Mouse (Mus musculus): ENCODE measurements at regions not wholly inside any gene's neighbourhood (a gene's known extent, or its start where the extent isn't known, plus 50 kb on each side); places are given as distances from the start of the nearest gene placed in this dataset.

GRCm38 (mm10) chr1:42755958-42756357, 60.4 kb downstream of the Pou3f3 start:
- Histone ChIP-seq H3K9ac (no peak overlapping the region), H3K27ac (ENCODE audit: low read depth, low read length) (no peak overlapping the region), H3K27me3 (ENCODE audit: insufficient read depth, low read length) (no peaks in the 10 kb centered on the region), H3K4me2 (ENCODE audit: low read depth) (no peak overlapping the region), H3K4me1 (ENCODE audit: insufficient read depth) (no peaks in the 10 kb centered on the region), H3K9me3 (ENCODE audit: low read length) (no peaks in the 10 kb centered on the region), H3K36me3 (ENCODE audit: insufficient read depth) (no peaks in the 10 kb centered on the region), H3K4me3 (ENCODE audit: low read depth, low read length) (no peak overlapping the region)
- WGBS = 81% methylated on average over 5 of the region's 5 CpGs
- no peak for TF ChIP-seq CTCF (IDR thresholded peaks at IDR 0.05; ENCODE audit: low read depth)
- no peak for ATAC-seq
- DNase-seq = no peak

GRCm38 (mm10) chr1:42756497-42756896, 60.9 kb downstream of the Pou3f3 start:
- DNase-seq (no peak), ATAC-seq (no peak)
- H3K9ac ChIP-seq = no peak overlapping the region
- H3K4me1 ChIP-seq (ENCODE audit: insufficient read depth) = no peaks in the 10 kb centered on the region
- no peak overlapping the region for H3K27ac ChIP-seq (ENCODE audit: low read depth, low read length)
- H3K36me3 ChIP-seq (ENCODE audit: insufficient read depth) = no peaks in the 10 kb centered on the region
- H3K4me2 ChIP-seq (ENCODE audit: low read depth) = no peak overlapping the region
- H3K4me3 ChIP-seq (ENCODE audit: low read depth, low read length) = no peak overlapping the region
- H3K9me3 ChIP-seq (ENCODE audit: low read length) = no peaks in the 10 kb centered on the region
- TF ChIP-seq CTCF (IDR thresholded peaks at IDR 0.05; ENCODE audit: low read depth) = no peak
- H3K27me3 ChIP-seq (ENCODE audit: insufficient read depth, low read length) = no peaks in the 10 kb centered on the region

DNA sequence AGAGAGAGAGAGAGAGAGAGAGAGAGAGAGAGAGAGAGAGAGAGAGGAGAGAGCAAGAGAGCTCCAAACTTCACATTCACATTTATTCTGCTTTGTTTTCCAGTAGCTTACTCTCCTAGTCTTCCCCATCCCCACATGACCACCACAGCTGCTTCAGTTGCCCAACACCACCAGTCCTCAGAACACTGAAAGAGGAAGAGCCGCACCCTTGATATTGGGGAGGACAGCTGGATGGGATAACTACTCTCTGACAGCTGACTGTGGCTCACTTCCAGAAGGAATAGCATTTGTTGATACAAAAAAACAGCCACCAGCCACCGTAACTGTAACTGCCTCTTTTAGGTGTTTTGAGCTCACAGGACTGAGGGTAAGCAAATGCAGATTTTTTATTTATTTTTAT, 67.9 kb downstream of the Pou3f3 start:
- DNase-seq (no peak), ATAC-seq (peak; percentile 56)
- Histone ChIP-seq H3K27ac (ENCODE audit: low read depth, low read length) (no peak overlapping the region), H3K9me3 (ENCODE audit: low read length) (no peaks in the 10 kb centered on the region), H3K4me1 (ENCODE audit: insufficient read depth) (no peaks in the 10 kb centered on the region), H3K27me3 (ENCODE audit: insufficient read depth, low read length) (no peaks in the 10 kb centered on the region), H3K9ac (no peak overlapping the region), H3K4me2 (ENCODE audit: low read depth) (no peak overlapping the region), H3K36me3 (ENCODE audit: insufficient read depth) (no peaks in the 10 kb centered on the region), H3K4me3 (ENCODE audit: low read depth, low read length) (no peak overlapping the region)
- WGBS = 37% methylated on average over 2 of the region's 2 CpGs
- no peak for TF ChIP-seq CTCF (IDR thresholded peaks at IDR 0.05; ENCODE audit: low read depth)

DNA sequence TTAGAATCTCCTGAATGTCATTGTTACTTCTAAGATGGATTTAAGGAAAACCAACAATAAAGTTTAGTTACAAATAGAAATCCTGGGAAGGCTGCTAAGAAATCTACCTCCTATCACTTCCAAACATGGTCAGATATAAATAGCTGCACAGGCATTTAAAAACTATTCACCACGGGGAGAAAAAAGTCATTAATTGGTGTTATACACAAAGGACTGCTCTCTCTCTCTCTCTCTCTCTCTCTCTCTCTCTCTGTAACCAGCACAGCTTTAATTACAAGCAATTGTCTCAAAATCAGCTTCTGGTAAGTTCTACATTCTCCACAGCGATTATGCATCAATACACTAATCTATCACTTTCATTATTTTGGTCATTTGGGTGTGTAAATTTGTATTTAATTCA, 68.5 kb downstream of the Pou3f3 start:
- 8% methylated on average over 2 of the region's 2 CpGs for WGBS
- Histone ChIP-seq H3K36me3 (ENCODE audit: insufficient read depth) (no peaks in the 10 kb centered on the region), H3K4me3 (ENCODE audit: low read depth, low read length) (no peak overlapping the region), H3K27me3 (ENCODE audit: insufficient read depth, low read length) (no peaks in the 10 kb centered on the region), H3K27ac (ENCODE audit: low read depth, low read length) (no peak overlapping the region), H3K9me3 (ENCODE audit: low read length) (no peaks in the 10 kb centered on the region), H3K9ac (no peak overlapping the region), H3K4me1 (ENCODE audit: insufficient read depth) (no peaks in the 10 kb centered on the region), H3K4me2 (ENCODE audit: low read depth) (no peak overlapping the region)
- TF ChIP-seq CTCF (IDR thresholded peaks at IDR 0.05; ENCODE audit: low read depth) = no peak
- no peak for ATAC-seq
- no peak for DNase-seq

DNA sequence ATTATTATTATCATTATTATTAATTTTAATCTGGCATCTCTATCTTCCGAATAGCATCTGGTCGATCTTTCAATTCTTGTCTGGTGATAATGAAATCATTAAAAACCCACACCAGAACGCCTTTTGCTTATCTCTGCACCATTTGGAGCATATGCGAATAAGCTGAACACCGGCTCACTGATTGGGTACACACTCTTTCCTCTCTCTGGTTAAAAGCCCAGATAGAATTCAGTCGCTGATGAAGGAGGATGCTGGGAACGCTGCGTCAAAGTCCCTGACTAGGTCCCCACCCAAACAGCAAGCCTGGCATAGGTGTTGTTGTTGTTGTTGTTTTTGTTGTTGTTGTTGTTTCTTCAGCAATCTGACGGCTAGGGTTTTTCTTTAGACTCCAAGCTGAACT, 74.5 kb downstream of the Pou3f3 start:
- Histone ChIP-seq H3K27me3 (ENCODE audit: insufficient read depth, low read length) (no peaks in the 10 kb centered on the region), H3K4me2 (ENCODE audit: low read depth) (no peak overlapping the region), H3K27ac (ENCODE audit: low read depth, low read length) (no peak overlapping the region), H3K36me3 (ENCODE audit: insufficient read depth) (no peaks in the 10 kb centered on the region), H3K9me3 (ENCODE audit: low read length) (no peaks in the 10 kb centered on the region), H3K9ac (no peak overlapping the region), H3K4me1 (ENCODE audit: insufficient read depth) (no peaks in the 10 kb centered on the region), H3K4me3 (ENCODE audit: low read depth, low read length) (no peak overlapping the region)
- no peak for DNase-seq
- ATAC-seq = no peak
- WGBS = 68% methylated on average over 9 of the region's 9 CpGs
- TF ChIP-seq CTCF (IDR thresholded peaks at IDR 0.05; ENCODE audit: low read depth) = no peak

GRCm38 (mm10) chr1:42772000-42772399, 76.4 kb downstream of the Pou3f3 start:
- H3K36me3 ChIP-seq (ENCODE audit: insufficient read depth) = no peaks in the 10 kb centered on the region
- no peak overlapping the region for H3K4me2 ChIP-seq (ENCODE audit: low read depth)
- no peaks in the 10 kb centered on the region for H3K27me3 ChIP-seq (ENCODE audit: insufficient read depth, low read length)
- ATAC-seq (no peak), DNase-seq (no peak)
- no peaks in the 10 kb centered on the region for H3K9me3 ChIP-seq (ENCODE audit: low read length)
- H3K4me1 ChIP-seq (ENCODE audit: insufficient read depth) = no peaks in the 10 kb centered on the region
- H3K4me3 ChIP-seq (ENCODE audit: low read depth, low read length) = no peak overlapping the region
- no peak for TF ChIP-seq CTCF (IDR thresholded peaks at IDR 0.05; ENCODE audit: low read depth)
- no peak overlapping the region for H3K9ac ChIP-seq
- 65% methylated on average over 6 of the region's 6 CpGs for WGBS
- no peak overlapping the region for H3K27ac ChIP-seq (ENCODE audit: low read depth, low read length)

- H3K36me3 ChIP-seq (ENCODE audit: insufficient read depth) = no peaks in the 10 kb centered on the region
- no peak overlapping the region for H3K4me3 ChIP-seq (ENCODE audit: low read depth, low read length)
- H3K9ac ChIP-seq = no peak overlapping the region
- no peak overlapping the region for H3K4me2 ChIP-seq (ENCODE audit: low read depth)
- no peaks in the 10 kb centered on the region for H3K4me1 ChIP-seq (ENCODE audit: insufficient read depth)
- H3K9me3 ChIP-seq (ENCODE audit: low read length) = no peaks in the 10 kb centered on the region
- no peaks in the 10 kb centered on the region for H3K27me3 ChIP-seq (ENCODE audit: insufficient read depth, low read length)
- ATAC-seq = no peak
- no peak for TF ChIP-seq CTCF (IDR thresholded peaks at IDR 0.05; ENCODE audit: low read depth)
- WGBS = 83% methylated on average over 20 of the region's 20 CpGs
- DNase-seq = no peak
- H3K27ac ChIP-seq (ENCODE audit: low read depth, low read length) = no peak overlapping the region
These were observed 77.1 kb upstream of the Mrps9 start for GRCm38 (mm10) chr1:42773851-42774464.
